Mouse (Mus musculus): ENCODE measurements around the gene Sytl3.
"Not testable (repeated sequence)": the region's sequence is repeated elsewhere in the genome, so short reads cannot be mapped to it uniquely, and the experiment has no call there.

GRCm38 (mm10) chr17:6700077-6700476 lies 41.2 kb downstream of the Sytl3 start:
- TF ChIP-seq CTCF (conservative IDR thresholded peaks at IDR 0.05; ENCODE audit: insufficient read depth, insufficient read length, low read depth, low read length); POLR2A (IDR thresholded peaks at IDR 0.05; ENCODE audit: low read depth, low read length): not testable (repeated sequence)

Data from kidney, adult 2 months (tissue).